Mouse (Mus musculus) MEL (cell line): Measurements from ENCODE around the gene Cacna1i.

Experiments used
- CHD1 ChIP-seq: IDR thresholded peaks from 2 replicates; pipeline ENCODE4 v1.6.1; 2012; ENCODE audit warnings: low read depth, mild to moderate bottlenecking, inconsistent platforms, low read length, improper control_type of control experiment
- CTCF ChIP-seq, 3 experiments: IDR thresholded peaks in 2 of 3; conservative IDR thresholded peaks in 1 of 3; 2 replicates each; pipeline ENCODE4 v1.5.1; 2011 to 2012; ENCODE audit warnings: low read length in 3 of 3, low read depth in 2 of 3, mild to moderate bottlenecking in 2 of 3, improper control_type of control experiment in 1 of 3, inconsistent platforms in 1 of 3, mixed read lengths in 1 of 3, moderate library complexity in 1 of 3; ENCODE audit not compliant: control insufficient read depth in 1 of 3, insufficient read depth in 1 of 3, poor library complexity in 1 of 3, severe bottlenecking in 1 of 3
- GATA1 ChIP-seq: IDR thresholded peaks from 2 replicates; pipeline ENCODE4 v1.6.1; 2011; ENCODE audit warnings: low read depth, low read length, improper control_type of control experiment
- JUND ChIP-seq: IDR thresholded peaks from 2 replicates; pipeline ENCODE4 v1.6.1; 2011; ENCODE audit warnings: low read depth, mild to moderate bottlenecking, improper control_type of control experiment, low read length
- KAT2A ChIP-seq: conservative IDR thresholded peaks from 2 replicates; pipeline ENCODE4 v1.6.1; 2012; ENCODE audit warnings: low read depth, low read length, improper control_type of control experiment, inconsistent platforms
- MEF2A ChIP-seq: IDR thresholded peaks from 2 replicates; pipeline ENCODE4 v1.6.1; 2014; ENCODE audit warnings: low read depth, mild to moderate bottlenecking, inconsistent platforms, low read length, improper control_type of control experiment; ENCODE audit not compliant: poor library complexity, insufficient replicate concordance, severe bottlenecking; ENCODE audit errors: extremely low read depth
- NELFE ChIP-seq: IDR thresholded peaks from 2 replicates; pipeline ENCODE4 v1.6.1; 2011; ENCODE audit warnings: low read depth, low read length, improper control_type of control experiment
- POLR2A ChIP-seq, 2 experiments: IDR thresholded peaks; 2 replicates each; pipeline ENCODE4 v1.6.1; 2011 to 2012; ENCODE audit warnings: low read length in 2 of 2, mild to moderate bottlenecking in 2 of 2, control low read depth in 1 of 2, improper control_type of control experiment in 1 of 2, low read depth in 1 of 2, moderate library complexity in 1 of 2; ENCODE audit not compliant: control insufficient read depth in 1 of 2, insufficient read depth in 1 of 2, poor library complexity in 1 of 2
- POLR2AphosphoS5 ChIP-seq: IDR thresholded peaks from 2 replicates; pipeline ENCODE4 v1.6.1; 2012; ENCODE audit warnings: low read depth, borderline replicate concordance, mild to moderate bottlenecking, inconsistent platforms, low read length, moderate library complexity, mixed read lengths
- RCOR1 ChIP-seq: IDR thresholded peaks from 2 replicates; pipeline ENCODE4 v1.6.1; 2012; ENCODE audit warnings: low read depth, mild to moderate bottlenecking, inconsistent platforms, low read length, improper control_type of control experiment
- ZKSCAN1 ChIP-seq: IDR thresholded peaks from 2 replicates; pipeline ENCODE4 v1.6.1; 2012; ENCODE audit warnings: low read depth, mild to moderate bottlenecking, inconsistent platforms, low read length, improper control_type of control experiment, moderate library complexity

DNA sequence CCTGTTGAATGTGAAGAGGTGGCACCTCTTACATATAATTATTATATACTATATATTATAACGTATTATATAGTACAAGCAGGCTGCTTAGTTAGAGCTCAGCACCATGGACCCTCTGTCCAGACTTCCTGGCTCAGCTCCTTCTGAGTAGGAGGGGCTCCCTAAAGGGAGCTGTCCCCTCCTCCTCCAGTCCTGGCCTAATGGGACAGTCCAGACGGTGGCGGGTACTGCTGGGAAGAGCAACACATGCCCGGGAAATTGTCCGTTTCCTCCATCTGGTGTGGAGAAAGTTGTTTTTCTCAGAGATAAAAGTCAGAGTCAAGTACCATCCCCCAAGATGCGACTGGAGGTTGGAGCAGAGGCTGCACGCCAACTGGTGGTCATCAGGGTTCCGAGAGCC is 19.1 kb downstream of the Cacna1i start:
- no peak for TF ChIP-seq MEF2A
- no peak for TF ChIP-seq POLR2A (IDR thresholded peaks at IDR 0.05; ENCODE audit: control insufficient read depth in 1 of 2, insufficient read depth in 1 of 2, low read depth in 1 of 2, low read length in 2 of 2, poor library complexity in 1 of 2)
- no peak for TF ChIP-seq KAT2A
- TF ChIP-seq NELFE, result no peak
- TF ChIP-seq CTCF (IDR thresholded peaks at IDR 0.05 in 2 of 3, conservative IDR thresholded peaks at IDR 0.05 in 1 of 3; ENCODE audit: control insufficient read depth in 1 of 3, insufficient read depth in 1 of 3, low read depth in 2 of 3, low read length in 3 of 3, poor library complexity in 1 of 3, severe bottlenecking in 1 of 3), result no peak
- no peak for TF ChIP-seq GATA1
- no peak for TF ChIP-seq POLR2AphosphoS5
- no peak for TF ChIP-seq JUND
- no peak for TF ChIP-seq RCOR1
- no peak for TF ChIP-seq CHD1
- no peak for TF ChIP-seq ZKSCAN1
